In genomic region chr17:27032869-27033268, GRCm38 (mm10) we compare ENCODE assay signal across 8 mouse cellular contexts. TPM values are rescaled to one million over a fixed set of nuclear protein-coding genes. Genes with fewer than 3 reads are reported as not detected.
DNase-seq lines count a peak whose midpoint lies in the region; ATAC-seq and TF ChIP-seq lines count a peak whose summit lies in the region.

No protein-coding gene starts in this region.

- WGBS in hindbrain, embryonic 15.5 days, result 1% methylated on average over 14 of the region's 14 CpGs

- no peaks in the 10 kb centered on the region for H3K36me3 ChIP-seq in hindbrain, embryonic 15.5 days

- H3K4me1 ChIP-seq in hindbrain, embryonic 15.5 days (replicated peaks), result peaks cover 12% of the 10 kb centered on the region

- no peak overlapping the region for H3K9ac ChIP-seq in hindbrain, embryonic 15.5 days

- no peak overlapping the region for H3K4me3 ChIP-seq in hindbrain, embryonic 15.5 days
- H3K4me3 ChIP-seq in left cerebral cortex, adult 2 months, result no peak overlapping the region

- H3K4me2 ChIP-seq in hindbrain, embryonic 15.5 days, result peak overlapping the region; percentile 30; the same call in 1 of the 2 replicates

- H3K27ac ChIP-seq in hindbrain, embryonic 15.5 days (replicated peaks), result no peak overlapping the region
- no peak overlapping the region for H3K27ac ChIP-seq in left cerebral cortex, adult 2 months

- peak; percentile 96 for DNase-seq in ZHBTc4 (ENCODE audit: low read depth, low spot score)
- peak; percentile 74 for DNase-seq in cerebellum, adult 9-11 months
- peak; percentile 72 to 73 for DNase-seq in frontal cortex, postnatal 36 days (ENCODE audit: low spot score in 2 of 2)
- peak; percentile 60 to 78 for DNase-seq in left cerebral cortex, adult 2 months (ENCODE audit: extremely low spot score in 1 of 2, low spot score in 2 of 2)
- DNase-seq in mesoderm, embryonic 11.5 days (ENCODE audit: low read depth, low spot score), result peak; percentile 91
- DNase-seq in spleen, adult 12 weeks (ENCODE audit: low spot score), result peak; percentile 61

- no peaks in the 10 kb centered on the region for H3K27me3 ChIP-seq in hindbrain, embryonic 15.5 days

- intact Hi-C loops in left cerebral cortex, adult 2 months (cut with DNase I), result loop anchor here (2.0 kb wide), 3 partner anchors 62 to 488 kb away; partner anchors contain the start of gene Grm4

- 0 out of 2 replicates have a peak, but pooled peaks have one; percentile 25 for ATAC-seq in hindbrain, embryonic 15.5 days (ENCODE audit: low FRiP score, low read depth)
- ATAC-seq in megakaryocyte-erythroid progenitor cell, adult 5-6 weeks (replicated peaks; ENCODE audit: low FRiP score, low TSS enrichment, poor library complexity, severe bottlenecking), result no peak

- H3K9me3 ChIP-seq in hindbrain, embryonic 15.5 days, result no peaks in the 10 kb centered on the region

- TF ChIP-seq CTCF in left cerebral cortex, adult 2 months (IDR thresholded peaks at IDR 0.05), result peak; percentile 92

RNA-seq across cellular contexts. Expression of gene Bak1, which starts 4.1 kb away (rescaled TPM):
- polyA plus RNA-seq in hindbrain, embryonic 15.5 days (2015; fragmentation: Nextera tagmentation; extraction: Ambion mirVana), result 4.1 and 4.5 TPM in 2 replicates
- 10 to 100 TPM; 13.0 to 14.0 TPM for total RNA-seq in left cerebral cortex, adult 2 months (2021)
- total RNA-seq in megakaryocyte-erythroid progenitor cell, adult 5-6 weeks (2014; fragmentation: Nextera tagmentation), result 91.5 and 117 TPM in 2 replicates
- total RNA-seq in megakaryocyte-erythroid progenitor cell, adult 5-6 weeks (2017), result 37.5 and 38.6 TPM in 2 replicates

RNA-seq across cellular contexts. Expression of gene Itpr3, which starts 24.2 kb away (rescaled TPM):
- 0.79 and 1.2 TPM in 2 replicates for polyA plus RNA-seq in hindbrain, embryonic 15.5 days (2015; fragmentation: Nextera tagmentation; extraction: Ambion mirVana)
- 1 to 10 TPM; 2.2 to 3.3 TPM for total RNA-seq in left cerebral cortex, adult 2 months (2021)
- 3.0 and 4.2 TPM in 2 replicates for total RNA-seq in megakaryocyte-erythroid progenitor cell, adult 5-6 weeks (2014; fragmentation: Nextera tagmentation)
- 3.0 and 3.4 TPM in 2 replicates for total RNA-seq in megakaryocyte-erythroid progenitor cell, adult 5-6 weeks (2017)

RNA-seq across cellular contexts. Expression of gene Zbtb9, which starts 59.9 kb away (rescaled TPM):
- 14.6 and 14.7 TPM in 2 replicates for polyA plus RNA-seq in hindbrain, embryonic 15.5 days (2015; fragmentation: Nextera tagmentation; extraction: Ambion mirVana)
- total RNA-seq in left cerebral cortex, adult 2 months (2021), result 10 to 100 TPM; 16.3 to 18.3 TPM
- total RNA-seq in megakaryocyte-erythroid progenitor cell, adult 5-6 weeks (2014; fragmentation: Nextera tagmentation), result 5.5 and 14.6 TPM in 2 replicates
- total RNA-seq in megakaryocyte-erythroid progenitor cell, adult 5-6 weeks (2017), result 18.3 and 22.0 TPM in 2 replicates
